Mouse (Mus musculus) left cerebral cortex, postnatal 25 days (tissue): ENCODE measurements around the gene Tradd. TPM values are rescaled to one million over a fixed set of nuclear protein-coding genes. Genes with fewer than 3 reads are reported as not detected.

Experiments used
- DNase-seq, 2 experiments: peaks; one replicate each; pipeline ENCODE4 v3.0.0; 2022; ENCODE audit warnings: low spot score in 2 of 2, mixed read lengths in 1 of 2
- intact Hi-C: fragments of 180-260 bp; cut with DNase I; formaldehyde crosslinking; loops from one replicate; pipeline ENCODE4 v1.15.1; 2025
- microRNA-seq, 2 experiments: library from miRNA; unstranded; fragments of <30 nt; microRNA quantifications; one replicate each; pipeline ENCODE4 v1.2.0; 2022
- total RNA-seq, 2 experiments: library from RNA; stranded (reverse); gene quantifications; 2 replicates each; pipeline ENCODE4 v1.2.3; 2021

The Tradd gene
- total RNA-seq, 2 experiments from 2014 or later, result 5.5 to 5.7 TPM

- no peak for DNase-seq
Measured at GRCm38 (mm10) chr8:105209153-105210110, 55.0 kb downstream of the Tradd start.

More at GRCm38 (mm10) chr8:105209153-105210110, 55.0 kb downstream of the Tradd start:
- intact Hi-C loops, result loop anchor here (10.0 kb wide), 2 partner anchors 265 to 455 kb away; partner anchors contain the start of gene Ces2f

Small RNAs within 50 kb of the gene (microRNA-seq; reads per million reads assigned to microRNA genes)
- gene Gm27320 (0 reads per million in 2 experiments), gene Mir328 (10,029 to 10,698 reads per million in 2 experiments)

Other genes starting within 250 kb of the Tradd start
- not detected for gene Ces3a, start 216.0 kb downstream of the Tradd start, total RNA-seq
- gene Ces3b, start 180.9 kb downstream of the Tradd start, total RNA-seq, result not detected
- gene Ces4a, start 132.8 kb downstream of the Tradd start, total RNA-seq, result not detected
- gene Cbfb, start 93.9 kb downstream of the Tradd start, total RNA-seq, result 10 to 100 TPM; 20.3 to 22.1 TPM
- 10 to 100 TPM; 37.6 to 38.1 TPM for gene D230025D16Rik, start 39.5 kb downstream of the Tradd start, total RNA-seq
- 1 to 10 TPM; 2.1 to 2.4 TPM for gene B3gnt9, start 9.5 kb downstream of the Tradd start, total RNA-seq
- under 1 TPM; 0.57 to 0.85 TPM for gene Fbxl8, start within 50 bp of the Tradd start, total RNA-seq
- 1 to 10 TPM; 6.9 to 7.9 TPM for gene Hsf4, start 5.2 kb upstream of the Tradd start, total RNA-seq
- gene Nol3, start 11.5 kb upstream of the Tradd start, total RNA-seq, result 1 to 10 TPM; 7.7 TPM
- 10 to 100 TPM; 25.4 to 29.1 TPM for gene 4931428F04Rik, start 25.3 kb upstream of the Tradd start, total RNA-seq
- 1 to 10 TPM; 1.4 to 1.8 TPM for gene Exoc3l, start 31.5 kb upstream of the Tradd start, total RNA-seq
- 10 to 100 TPM; 32.9 to 35.1 TPM for gene E2f4, start 33.1 kb upstream of the Tradd start, total RNA-seq
- gene Elmo3, start 41.0 kb upstream of the Tradd start, total RNA-seq, result 1 to 10 TPM in 1 of 2 experiments, under 1 TPM in 1; 0.62 to 1.8 TPM
- gene Lrrc29, start 61.7 kb upstream of the Tradd start, total RNA-seq, result 1 to 10 TPM; 5.1 to 5.2 TPM
- 10 to 100 TPM; 39.8 to 41.7 TPM for gene Tmem208, start 61.7 kb upstream of the Tradd start, total RNA-seq
- gene Fhod1, start 83.3 kb upstream of the Tradd start, total RNA-seq, result 1 to 10 TPM; 2.5 to 3.2 TPM
- 10 to 100 TPM; 39.1 to 42.6 TPM for gene Slc9a5, start 84.2 kb upstream of the Tradd start, total RNA-seq
- 1 to 10 TPM; 3.1 to 4.6 TPM for gene Plekhg4, start 108.7 kb upstream of the Tradd start, total RNA-seq
- not detected for gene Kctd19, start 148.9 kb upstream of the Tradd start, total RNA-seq
- under 1 TPM; 0.28 to 0.41 TPM for gene Lrrc36, start 149.0 kb upstream of the Tradd start, total RNA-seq
- 10 to 100 TPM; 30.1 to 37.5 TPM for gene Tppp3, start 206.9 kb upstream of the Tradd start, total RNA-seq
- 10 to 100 TPM; 34.9 to 35.6 TPM for gene Zdhhc1, start 232.3 kb upstream of the Tradd start, total RNA-seq